Mouse (Mus musculus) stomach, embryonic 16.5 days (tissue): ENCODE data around the gene Car5a. TPM values are rescaled to one million over a fixed set of nuclear protein-coding genes. Genes with fewer than 3 reads are reported as not detected.

ENCODE experiments used
- ATAC-seq: fragments of 200-750 bp; cut with Nextera tagmentation; 2 replicates; pipeline ENCODE4 v1.8.0; 2017; ENCODE audit warnings: moderate number of reproducible peaks, moderate TSS enrichment; ENCODE audit not compliant: insufficient read depth, low FRiP score
- H3K27ac ChIP-seq: fragments of 300-500 bp; sonication (generic); 2 replicates; pipeline ENCODE4 v1.5.1; 2014; ENCODE audit warnings: low read length
- H3K27me3 ChIP-seq: fragments of 300-500 bp; sonication (generic); 2 replicates; pipeline ENCODE4 v1.6.1; 2014; ENCODE audit warnings: low read length, control low read depth, mixed read lengths; ENCODE audit not compliant: control insufficient read depth, insufficient read depth
- H3K36me3 ChIP-seq: fragments of 300-500 bp; sonication (generic); 2 replicates; pipeline ENCODE4 v1.6.1; 2014; ENCODE audit warnings: low read length; ENCODE audit not compliant: control insufficient read depth, insufficient read depth
- H3K4me1 ChIP-seq: fragments of 300-500 bp; sonication (generic); 2 replicates; pipeline ENCODE4 v1.6.1; 2014; ENCODE audit warnings: low read length, control low read depth, mixed read lengths; ENCODE audit not compliant: control insufficient read depth, insufficient read depth
- H3K4me2 ChIP-seq: fragments of 300-500 bp; sonication (generic); 2 replicates; pipeline ENCODE4 v1.6.1; 2014; ENCODE audit warnings: low read depth, low read length, mixed read lengths
- H3K4me3 ChIP-seq: fragments of 300-500 bp; sonication (generic); replicated peaks from 2 replicates; pipeline ENCODE4 v1.5.1; 2014; ENCODE audit warnings: mild to moderate bottlenecking, low read length
- H3K9ac ChIP-seq: fragments of 300-500 bp; sonication (generic); 2 replicates; pipeline ENCODE4 v1.6.1; 2014; ENCODE audit warnings: low read length
- H3K9me3 ChIP-seq: fragments of 300-500 bp; sonication (generic); replicated peaks from 2 replicates; pipeline ENCODE4 v1.6.1; 2016; ENCODE audit warnings: low read length, control low read depth; ENCODE audit not compliant: control insufficient read depth
- WGBS: fragments of 180-500 bp; shearing (Covaris S2); extraction: QIAGEN DNeasy Blood & Tissue Kit; methylation state at CpG from one replicate; pipeline ENCODE4 v1.1.7; 2014; 5-methylcytosine and 5-hydroxymethylcytosine counted together
- polyA plus RNA-seq: library from polyadenylated mRNA; unstranded; fragments of >200 nt; fragmentation: Nextera tagmentation; extraction: Ambion mirVana; gene quantifications from 2 replicates; pipeline ENCODE4 v1.2.1, GENCODE M21; 2015

The Car5a gene
- polyA plus RNA-seq, 1 experiment from 2014 or later, result 0.40 TPM

DNA sequence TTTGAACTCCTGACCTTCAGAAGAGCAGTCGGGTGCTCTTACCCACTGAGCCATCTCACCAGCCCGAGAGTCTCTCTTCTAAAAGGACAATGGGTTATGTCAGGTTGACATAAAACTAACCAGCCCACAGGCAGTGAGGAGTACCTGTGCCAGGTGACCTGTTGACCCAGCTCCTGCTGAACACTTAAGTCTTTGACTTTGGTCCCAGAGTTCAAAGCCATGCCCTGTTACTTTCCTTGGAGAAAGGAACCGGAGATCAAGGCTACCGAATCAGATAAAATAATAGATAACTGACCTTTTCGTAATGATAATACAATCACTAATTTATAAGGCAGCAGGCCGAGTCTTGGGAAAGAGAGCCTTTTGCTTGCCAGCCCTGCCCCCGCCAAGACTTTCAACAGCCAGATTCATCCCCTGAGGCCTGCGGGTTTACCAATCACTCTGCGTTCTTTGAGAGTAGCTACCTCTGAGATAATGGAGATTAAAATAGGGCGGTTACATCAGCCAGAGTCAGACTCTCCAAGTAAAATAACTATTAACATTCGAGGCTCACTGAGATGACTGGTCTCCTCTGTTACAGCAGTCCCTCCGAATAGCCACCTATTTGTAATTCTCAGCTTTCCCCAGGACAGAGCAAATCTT, 12.6 kb downstream of the Car5a start:
- Histone ChIP-seq H3K27me3 (no peaks in the 10 kb centered on the region), H3K4me3 (no peak overlapping the region), H3K27ac (no peak overlapping the region), H3K4me1 (peaks cover 6% of the 10 kb centered on the region; the same call in 1 of the 2 replicates), H3K4me2 (no peak overlapping the region), H3K9me3 (no peaks in the 10 kb centered on the region), H3K36me3 (no peaks in the 10 kb centered on the region), H3K9ac (no peak overlapping the region)
- ATAC-seq, result no peak
- 76% methylated on average over 12 of the region's 12 CpGs for WGBS

DNA sequence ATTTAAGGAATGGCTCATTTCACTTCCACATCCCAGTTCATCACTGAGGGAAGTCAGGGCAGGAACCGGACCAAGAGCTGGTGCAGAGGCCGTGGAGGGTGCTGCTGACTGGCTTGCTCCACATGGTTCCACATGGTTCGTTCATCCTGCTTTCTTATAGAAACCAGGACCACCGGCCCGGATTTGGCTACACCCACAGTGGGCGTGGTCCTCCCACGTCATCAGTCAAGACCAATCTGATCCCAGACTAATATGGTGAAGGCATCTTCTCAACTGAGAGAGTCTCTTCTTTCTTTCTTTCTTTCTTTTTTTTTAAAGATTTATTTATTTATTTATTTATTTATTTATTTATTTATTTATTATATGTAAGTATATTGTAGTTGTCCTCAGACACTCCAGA, 13.1 kb downstream of the Car5a start:
- no peak for ATAC-seq
- H3K4me3 ChIP-seq, result no peak overlapping the region
- 79% methylated on average over 7 of the region's 7 CpGs for WGBS

DNA sequence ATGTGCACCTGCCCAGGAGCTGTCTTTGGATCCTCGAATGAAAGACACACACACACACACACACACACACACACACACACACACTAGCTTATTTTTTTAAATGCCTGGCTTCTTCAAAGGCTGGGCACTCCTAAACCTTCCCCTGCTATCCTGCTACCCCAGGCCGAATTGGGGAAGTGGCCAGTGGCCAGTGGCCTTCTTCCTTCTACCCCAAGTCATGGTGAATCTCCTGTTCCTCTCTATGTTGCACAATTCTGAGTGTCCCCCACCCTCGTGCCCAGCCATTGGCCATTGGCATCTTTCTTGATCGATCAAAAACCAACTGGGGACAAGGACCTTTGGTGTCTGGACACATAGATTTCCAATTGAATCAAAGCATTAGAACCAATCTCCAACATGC, 14.7 kb downstream of the Car5a start:
- ATAC-seq, result no peak
- no peaks in the 10 kb centered on the region for H3K36me3 ChIP-seq
- no peak overlapping the region for H3K27ac ChIP-seq
- no peak overlapping the region for H3K4me2 ChIP-seq
- H3K9ac ChIP-seq, result no peak overlapping the region
- no peaks in the 10 kb centered on the region for H3K9me3 ChIP-seq
- WGBS, result 76% methylated on average over 4 of the region's 4 CpGs
- H3K4me1 ChIP-seq, result no peaks in the 10 kb centered on the region
- H3K27me3 ChIP-seq, result no peaks in the 10 kb centered on the region
- H3K4me3 ChIP-seq, result no peak overlapping the region

More for the DNA sequence above, 13.1 kb downstream of the Car5a start:
- no peaks in the 10 kb centered on the region for H3K9me3 ChIP-seq
- no peak overlapping the region for H3K27ac ChIP-seq
- H3K36me3 ChIP-seq, result no peaks in the 10 kb centered on the region
- H3K4me1 ChIP-seq, result peaks cover 6% of the 10 kb centered on the region; the same call in 1 of the 2 replicates
- H3K4me2 ChIP-seq, result no peak overlapping the region
- H3K9ac ChIP-seq, result no peak overlapping the region
- H3K27me3 ChIP-seq, result no peaks in the 10 kb centered on the region

DNA sequence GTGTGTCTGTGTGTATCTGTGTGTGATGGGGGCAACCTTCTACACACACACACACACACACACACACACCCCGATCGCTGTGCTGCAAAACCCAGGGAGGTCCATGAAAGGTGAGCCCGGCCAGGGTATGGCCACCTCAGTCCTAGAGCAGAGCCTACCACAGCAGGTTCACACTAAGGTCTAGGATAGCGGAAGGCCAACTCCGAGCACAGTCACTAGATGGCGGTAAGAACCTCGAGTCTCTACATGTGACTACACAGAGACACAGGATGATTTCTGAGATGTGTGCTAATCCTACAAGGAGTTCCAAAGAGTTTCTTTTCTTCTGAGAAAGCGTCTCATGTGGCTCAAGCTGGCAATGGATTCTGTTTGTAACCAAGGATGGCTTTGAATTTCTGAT, 17.4 kb downstream of the Car5a start:
- ATAC-seq, result peak; percentile 70; the same call in 1 of the 2 replicates

DNA sequence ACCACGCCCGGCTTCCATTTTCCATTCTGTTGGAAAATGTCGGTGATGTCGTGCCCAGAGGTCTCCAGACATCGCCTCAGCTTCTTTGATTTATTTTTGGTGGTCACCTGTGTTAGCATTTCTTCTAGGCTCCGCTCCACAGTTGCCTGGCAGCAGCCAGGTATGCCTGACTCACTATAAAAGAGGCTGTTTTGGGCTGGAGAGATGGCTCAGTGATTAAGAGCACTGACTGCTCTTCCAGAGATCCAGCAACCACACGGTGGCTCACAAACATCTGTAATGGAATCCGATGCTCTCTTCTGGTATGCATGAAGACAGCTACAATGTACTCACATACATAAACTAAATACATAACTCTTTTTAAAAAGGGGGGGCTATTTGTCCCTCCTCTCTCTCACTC, 18.4 kb downstream of the Car5a start:
- H3K36me3 ChIP-seq, result no peaks in the 10 kb centered on the region
- H3K27ac ChIP-seq, result no peak overlapping the region
- H3K4me2 ChIP-seq, result no peak overlapping the region
- H3K9me3 ChIP-seq, result no peaks in the 10 kb centered on the region
- WGBS, result 58% methylated on average over 8 of the region's 8 CpGs
- ATAC-seq, result no peak
- H3K27me3 ChIP-seq, result no peaks in the 10 kb centered on the region
- no peak overlapping the region for H3K9ac ChIP-seq
- no peak overlapping the region for H3K4me3 ChIP-seq
- H3K4me1 ChIP-seq, result peaks cover 11% of the 10 kb centered on the region

More for the DNA sequence above, 17.4 kb downstream of the Car5a start:
- no peaks in the 10 kb centered on the region for H3K27me3 ChIP-seq
- 0 out of 2 replicates have a peak, but pooled peaks cover under 1% of the 10 kb centered on the region for H3K4me1 ChIP-seq
- H3K9me3 ChIP-seq, result no peaks in the 10 kb centered on the region
- no peak overlapping the region for H3K27ac ChIP-seq
- H3K4me3 ChIP-seq, result no peak overlapping the region
- WGBS, result 33% methylated on average over 8 of the region's 8 CpGs
- no peak overlapping the region for H3K9ac ChIP-seq
- H3K36me3 ChIP-seq, result no peaks in the 10 kb centered on the region
- no peak overlapping the region for H3K4me2 ChIP-seq

DNA sequence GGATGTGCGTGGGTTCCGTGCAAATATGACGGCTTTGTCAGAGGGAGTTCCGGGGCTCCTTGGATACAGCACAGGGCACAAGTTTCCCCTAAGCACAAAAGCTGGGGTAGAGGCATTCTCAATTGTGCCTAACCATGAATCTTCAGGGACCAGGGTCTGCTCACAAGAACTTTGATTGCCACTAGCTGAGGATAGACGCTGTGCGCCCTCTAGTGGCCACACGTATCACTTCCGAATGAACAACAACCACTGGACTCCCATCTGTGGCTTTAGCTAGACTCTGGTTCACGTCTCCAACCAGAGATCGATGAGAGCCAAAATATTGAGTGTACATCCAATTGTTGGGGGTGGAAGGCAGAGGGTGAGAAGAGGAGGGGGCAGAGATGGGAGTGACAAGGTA, 19.1 kb downstream of the Car5a start:
- no peak overlapping the region for H3K9ac ChIP-seq
- H3K27ac ChIP-seq, result no peak overlapping the region
- H3K27me3 ChIP-seq, result no peaks in the 10 kb centered on the region
- H3K4me3 ChIP-seq, result no peak overlapping the region
- no peaks in the 10 kb centered on the region for H3K36me3 ChIP-seq
- peaks cover 11% of the 10 kb centered on the region for H3K4me1 ChIP-seq
- no peaks in the 10 kb centered on the region for H3K9me3 ChIP-seq
- no peak overlapping the region for H3K4me2 ChIP-seq
- no peak for ATAC-seq
- WGBS, result 31% methylated on average over 10 of the region's 10 CpGs

DNA sequence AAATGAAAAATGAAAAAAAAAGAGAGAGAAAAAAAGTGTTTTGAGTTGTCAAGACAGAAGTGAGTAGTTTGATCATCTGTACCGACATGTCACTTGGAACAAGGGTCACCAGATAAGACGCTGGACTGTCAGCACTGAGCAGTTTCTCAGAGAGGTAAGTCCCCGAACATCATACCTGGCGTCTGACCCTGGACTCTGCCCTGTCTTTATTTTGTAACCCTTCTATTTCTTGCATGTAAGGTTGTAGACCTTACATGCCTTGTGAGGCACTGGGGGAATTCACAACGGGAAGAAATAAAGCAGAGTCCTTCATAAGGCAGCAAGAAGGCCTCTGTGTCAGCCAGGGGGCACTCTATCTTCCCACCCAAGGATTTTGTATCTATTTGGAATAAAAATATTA, 20.0 kb downstream of the Car5a start:
- H3K27ac ChIP-seq, result no peak overlapping the region
- H3K4me3 ChIP-seq, result no peak overlapping the region
- H3K4me2 ChIP-seq, result no peak overlapping the region
- no peaks in the 10 kb centered on the region for H3K9me3 ChIP-seq
- H3K27me3 ChIP-seq, result no peaks in the 10 kb centered on the region
- ATAC-seq, result no peak
- no peak overlapping the region for H3K9ac ChIP-seq
- H3K4me1 ChIP-seq, result peaks cover 11% of the 10 kb centered on the region
- H3K36me3 ChIP-seq, result no peaks in the 10 kb centered on the region
- WGBS, result 82% methylated on average over 5 of the region's 5 CpGs

DNA sequence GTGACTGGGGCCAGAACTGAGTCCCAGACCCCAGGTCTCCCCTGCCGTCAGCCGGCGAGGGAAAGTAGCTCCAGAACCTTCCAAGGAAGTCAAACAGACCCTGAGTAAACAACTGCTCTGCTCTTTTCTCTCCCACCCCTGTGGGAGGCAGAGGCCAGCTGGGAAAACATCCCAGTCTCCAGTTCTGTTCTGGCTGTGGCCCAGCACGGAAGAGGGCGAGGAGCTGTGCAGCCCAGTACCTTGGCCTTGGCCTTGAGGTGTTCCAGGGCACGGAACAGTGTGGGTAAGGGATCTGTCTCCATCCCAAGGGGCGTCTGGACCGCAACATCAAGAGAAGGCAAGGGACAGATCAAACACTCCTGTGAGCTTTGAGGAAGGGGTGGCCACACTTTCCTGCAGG, 22.6 kb downstream of the Car5a start:
- WGBS, result 24% methylated on average over 8 of the region's 8 CpGs
- no peak overlapping the region for H3K4me2 ChIP-seq
- peaks cover 11% of the 10 kb centered on the region for H3K4me1 ChIP-seq
- no peaks in the 10 kb centered on the region for H3K36me3 ChIP-seq
- H3K27me3 ChIP-seq, result no peaks in the 10 kb centered on the region
- ATAC-seq, result peak; percentile 82
- H3K9ac ChIP-seq, result 0 out of 2 replicates have a peak overlapping the region, but pooled peaks have one; percentile 19
- no peak overlapping the region for H3K4me3 ChIP-seq
- H3K27ac ChIP-seq, result peak overlapping the region; percentile 72
- H3K9me3 ChIP-seq, result no peaks in the 10 kb centered on the region

DNA sequence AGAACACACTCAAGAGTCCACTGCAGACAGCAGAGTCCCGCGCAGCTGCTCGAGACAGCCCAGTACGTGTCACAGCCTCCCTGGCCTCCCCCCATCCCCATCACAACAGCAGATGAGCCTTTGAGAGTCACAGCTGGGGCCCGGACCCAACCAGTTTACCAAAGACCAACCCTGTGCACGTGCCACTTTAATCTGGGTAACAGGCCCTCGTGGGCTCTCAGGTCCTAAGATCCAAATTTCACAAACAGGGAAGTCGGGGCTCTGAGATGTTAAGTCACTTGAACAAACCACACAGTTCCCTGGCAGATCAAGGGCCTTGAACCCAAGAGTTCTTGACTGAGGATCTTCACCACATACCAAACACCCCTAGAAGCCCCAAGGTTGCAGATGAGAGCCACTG, 23.1 kb downstream of the Car5a start:
- WGBS, result 78% methylated on average over 8 of the region's 8 CpGs
- no peak overlapping the region for H3K4me2 ChIP-seq
- H3K4me3 ChIP-seq, result no peak overlapping the region
- ATAC-seq, result no peak
- H3K27me3 ChIP-seq, result no peaks in the 10 kb centered on the region
- H3K27ac ChIP-seq, result peak overlapping the region; percentile 72
- H3K9ac ChIP-seq, result peak overlapping the region; percentile 19; the same call in 1 of the 2 replicates
- no peaks in the 10 kb centered on the region for H3K9me3 ChIP-seq
- H3K36me3 ChIP-seq, result no peaks in the 10 kb centered on the region
- H3K4me1 ChIP-seq, result peaks cover 11% of the 10 kb centered on the region
